Comparison of ENCODE assay signal across 12 mouse cellular contexts in genomic region chr13:97750851-97751381, GRCm38 (mm10). TPM values are rescaled to one million over a fixed set of nuclear protein-coding genes. Genes with fewer than 3 reads are reported as not detected.
DNase-seq lines count a peak whose midpoint lies in the region; ATAC-seq and TF ChIP-seq lines count a peak whose summit lies in the region.
"Had no signal": no experiment of that assay in that cellular context is flagged by ENCODE, and none has a peak within 500 bp of the region (broad histone marks: within the 10 kb centered on the region; RNA-seq: fewer than 3 reads in every experiment).

No protein-coding gene starts in this region.

- TF ChIP-seq EP300 in heart, adult 2 months (IDR thresholded peaks at IDR 0.05; ENCODE audit: insufficient read depth, low read depth, low read length), result no peak

- no peaks in the 10 kb centered on the region for H3K36me3 ChIP-seq in heart, adult 2 months (ENCODE audit: control insufficient read depth, insufficient read depth, low read length)
- H3K36me3 ChIP-seq in heart, embryonic 12.5 days, result no peaks in the 10 kb centered on the region
- H3K36me3 ChIP-seq in hindbrain, embryonic 16.5 days (ENCODE audit: control insufficient read depth, insufficient read depth, low read length), result no peaks in the 10 kb centered on the region
- no peaks in the 10 kb centered on the region for H3K36me3 ChIP-seq in intestine, embryonic 15.5 days
- H3K36me3 ChIP-seq: limb, embryonic 12.5 days had no signal

- no peak overlapping the region for H3K9ac ChIP-seq in heart, adult 2 months (ENCODE audit: low read depth, low read length)
- H3K9ac ChIP-seq in heart, embryonic 12.5 days, result no peak overlapping the region
- H3K9ac ChIP-seq in hindbrain, embryonic 16.5 days (ENCODE audit: low read depth, low read length), result no peak overlapping the region
- no peak overlapping the region for H3K9ac ChIP-seq in intestine, embryonic 15.5 days
- H3K9ac ChIP-seq: limb, embryonic 12.5 days had no signal

- WGBS in heart, adult 2 months, result 60% methylated on average over 4 of the region's 4 CpGs
- 73% methylated on average over 4 of the region's 4 CpGs for WGBS in heart, embryonic 12.5 days
- 19% methylated on average over 4 of the region's 4 CpGs for WGBS in hindbrain, embryonic 16.5 days
- WGBS in intestine, embryonic 15.5 days, result 64% methylated on average over 4 of the region's 4 CpGs

- no peak overlapping the region for H3K4me2 ChIP-seq in heart, embryonic 12.5 days
- no peak overlapping the region for H3K4me2 ChIP-seq in hindbrain, embryonic 16.5 days (ENCODE audit: low read length)
- no peak overlapping the region for H3K4me2 ChIP-seq in intestine, embryonic 15.5 days (replicated peaks)
- H3K4me2 ChIP-seq: heart, embryonic 11.5 days; limb, embryonic 12.5 days had no signal

- H3K79me2 ChIP-seq in heart, adult 2 months (replicated peaks; ENCODE audit: control insufficient read depth, insufficient read depth, low read length), result no peaks in the 10 kb centered on the region

- 0 out of 2 replicates have a peak, but pooled peaks have one; percentile 4 for TF ChIP-seq CTCF in heart, adult 2 months (IDR thresholded peaks at IDR 0.05)

- no peaks in the 10 kb centered on the region for H3K27me3 ChIP-seq in heart, adult 2 months (ENCODE audit: control insufficient read depth, insufficient read depth, low read length)
- H3K27me3 ChIP-seq in heart, embryonic 12.5 days (replicated peaks), result no peaks in the 10 kb centered on the region
- no peaks in the 10 kb centered on the region for H3K27me3 ChIP-seq in hindbrain, embryonic 16.5 days (replicated peaks; ENCODE audit: control insufficient read depth, insufficient read depth, low read length)
- no peaks in the 10 kb centered on the region for H3K27me3 ChIP-seq in intestine, embryonic 15.5 days (replicated peaks)
- H3K27me3 ChIP-seq: limb, embryonic 12.5 days had no signal

- intact Hi-C loops in heart, adult 2 months (cut with DNase I), result no loop called here

- H3K4me1 ChIP-seq in heart, adult 2 months (ENCODE audit: control insufficient read depth, insufficient read depth, low read length), result no peaks in the 10 kb centered on the region
- H3K4me1 ChIP-seq in heart, embryonic 12.5 days (replicated peaks), result 0 out of 2 replicates have a peak, but pooled peaks cover 4% of the 10 kb centered on the region
- peaks cover 23% of the 10 kb centered on the region for H3K4me1 ChIP-seq in hindbrain, embryonic 16.5 days (ENCODE audit: control insufficient read depth, insufficient read depth, low read depth, low read length)
- no peaks in the 10 kb centered on the region; the same call in 1 of the 2 replicates for H3K4me1 ChIP-seq in intestine, embryonic 15.5 days (replicated peaks)

- no peak overlapping the region for H3K27ac ChIP-seq in heart, adult 2 months
- H3K27ac ChIP-seq in heart, embryonic 12.5 days (ENCODE audit: poor library complexity, severe bottlenecking), result no peak overlapping the region
- H3K27ac ChIP-seq in hindbrain, embryonic 16.5 days (ENCODE audit: low read depth, low read length), result peak overlapping the region; percentile 60
- no peak overlapping the region for H3K27ac ChIP-seq in intestine, embryonic 15.5 days
- H3K27ac ChIP-seq: kidney, postnatal 0 days; limb, embryonic 12.5 days; stomach, postnatal 0 days had no signal

- DNase-seq in heart, adult 2 months, result no peak
- peak; percentile 44 for DNase-seq in NIH3T3 (ENCODE audit: low read depth)
- peak; percentile 54 to 58 for DNase-seq in cerebellum, postnatal 36 days
- DNase-seq in thymus, postnatal 0 days (ENCODE audit: low spot score), result no peak
- DNase-seq in ovary, postnatal 36 days (ENCODE audit: low spot score), result no peak

- H3K4me3 ChIP-seq in heart, adult 2 months, result no peak overlapping the region
- H3K4me3 ChIP-seq in heart, embryonic 12.5 days, result no peak overlapping the region
- no peak overlapping the region for H3K4me3 ChIP-seq in hindbrain, embryonic 16.5 days (ENCODE audit: low read length)
- no peak overlapping the region for H3K4me3 ChIP-seq in intestine, embryonic 15.5 days (replicated peaks)
- H3K4me3 ChIP-seq: limb, embryonic 12.5 days had no signal

- no peak for ATAC-seq in heart, embryonic 12.5 days (ENCODE audit: insufficient number of reproducible peaks, low FRiP score)
- peak; percentile 48 for ATAC-seq in hindbrain, embryonic 16.5 days
- no peak for ATAC-seq in intestine, embryonic 15.5 days

- TF ChIP-seq POLR2A in heart, adult 2 months (IDR thresholded peaks at IDR 0.05; ENCODE audit: insufficient read depth, low read depth, low read length), result no peak

- no peaks in the 10 kb centered on the region for H3K9me3 ChIP-seq in heart, embryonic 12.5 days (replicated peaks)
- H3K9me3 ChIP-seq in hindbrain, embryonic 16.5 days (ENCODE audit: control insufficient read depth, low read length), result no peaks in the 10 kb centered on the region
- no peaks in the 10 kb centered on the region for H3K9me3 ChIP-seq in intestine, embryonic 15.5 days
- H3K9me3 ChIP-seq: limb, embryonic 12.5 days had no signal

RNA-seq across cellular contexts. Expression of gene Gm10260, which starts 9.5 kb away (rescaled TPM):
- 100 to 1,000 TPM; 101 to 117 TPM for total RNA-seq in heart, adult 2 months (2021)
- 0.64 and 3.2 TPM in 2 replicates for polyA plus RNA-seq in heart, adult 2 months (2012; rRNA removed)
- 0.64 and 2.3 TPM in 2 replicates for polyA plus RNA-seq in heart, embryonic 12.5 days (2016; fragmentation: Nextera tagmentation; extraction: Ambion mirVana)
- polyA plus RNA-seq in hindbrain, embryonic 16.5 days (2015; fragmentation: Nextera tagmentation; extraction: Ambion mirVana), result 2.5 and 6.8 TPM in 2 replicates
- 6.2 and 9.8 TPM in 2 replicates for polyA plus RNA-seq in thymus, postnatal 0 days (2015; fragmentation: Nextera tagmentation; extraction: Ambion mirVana)
- polyA plus RNA-seq in intestine, embryonic 15.5 days (2015; fragmentation: Nextera tagmentation; extraction: Ambion mirVana), result 7.5 and 8.4 TPM in 2 replicates

Comparison
In these comparisons a context has a peak if more than half of its experiments do, and no peak if none do; other contexts are left out.
1. DNase-seq: peak in NIH3T3 (single experiment) and cerebellum, postnatal 36 days (2 of 2); none in heart, adult 2 months (0 of 2), thymus, postnatal 0 days (single experiment) and ovary, postnatal 36 days (single experiment).